Mouse (Mus musculus) limb, embryonic 14.5 days (tissue): ENCODE results near the gene Tbc1d2. TPM values are rescaled to one million over a fixed set of nuclear protein-coding genes. Genes with fewer than 3 reads are reported as not detected.

Experiments used
- ATAC-seq: fragments of 200-750 bp; cut with Nextera tagmentation; 2 replicates; pipeline ENCODE4 v1.8.0; 2017; ENCODE audit warnings: low read depth, moderate number of reproducible peaks, moderate TSS enrichment; ENCODE audit not compliant: low FRiP score
- DNase-seq: peaks from one replicate; pipeline ENCODE4 v3.0.0-alpha.2; 2015; ENCODE audit warnings: low spot score
- H3K27ac ChIP-seq: fragments of 300-500 bp; sonication (generic); replicated peaks from 2 replicates; pipeline ENCODE4 v1.5.1; 2014; ENCODE audit warnings: low read depth, mild to moderate bottlenecking, low read length, moderate library complexity, mixed read lengths
- H3K27me3 ChIP-seq: fragments of 300-500 bp; sonication (generic); 2 replicates; pipeline ENCODE4 v1.6.1; 2014; ENCODE audit warnings: low read length, mixed read lengths; ENCODE audit not compliant: control insufficient read depth, insufficient read depth
- H3K36me3 ChIP-seq: fragments of 300-500 bp; sonication (generic); 2 replicates; pipeline ENCODE4 v1.6.1; 2014; ENCODE audit warnings: mild to moderate bottlenecking, low read length, moderate library complexity, mixed read lengths; ENCODE audit not compliant: control insufficient read depth, insufficient read depth
- H3K4me1 ChIP-seq: fragments of 300-500 bp; sonication (generic); 2 replicates; pipeline ENCODE4 v1.6.1; 2014; ENCODE audit warnings: antibody characterized with exemption, low read length, mixed read lengths; ENCODE audit not compliant: control insufficient read depth, insufficient read depth
- H3K4me2 ChIP-seq: fragments of 300-500 bp; sonication (generic); replicated peaks from 2 replicates; pipeline ENCODE4 v1.6.1; 2014; ENCODE audit warnings: low read depth, mild to moderate bottlenecking, low read length, moderate library complexity; ENCODE audit not compliant: severe bottlenecking
- H3K4me3 ChIP-seq: fragments of 300-500 bp; sonication (generic); replicated peaks from 2 replicates; pipeline ENCODE4 v1.5.1; 2014; ENCODE audit warnings: low read length
- H3K9ac ChIP-seq: fragments of 300-500 bp; sonication (generic); 2 replicates; pipeline ENCODE4 v1.6.1; 2014; ENCODE audit warnings: mild to moderate bottlenecking, low read depth, low read length, moderate library complexity; ENCODE audit not compliant: severe bottlenecking
- H3K9me3 ChIP-seq: fragments of 300-500 bp; sonication (generic); 2 replicates; pipeline ENCODE4 v1.6.1; 2016; ENCODE audit warnings: low read length; ENCODE audit not compliant: control insufficient read depth
- POLR2A ChIP-seq: fragments of 200-500 bp; IDR thresholded peaks from 2 replicates; pipeline ENCODE4 v1.8.0; 2012; ENCODE audit warnings: inconsistent platforms, mild to moderate bottlenecking, moderate library complexity, borderline replicate concordance; ENCODE audit not compliant: insufficient read depth, insufficient read length; ENCODE audit errors: extremely low read depth
- WGBS: fragments of 180-500 bp; shearing (Covaris S2); extraction: QIAGEN DNeasy Blood & Tissue Kit; methylation state at CpG from one replicate; pipeline ENCODE4 v1.1.7; 2014; 5-methylcytosine and 5-hydroxymethylcytosine counted together
- polyA plus RNA-seq, 2 experiments: library from polyadenylated mRNA; depleted of rRNA in 1 of 2; stranded (reverse) in 1 of 2; unstranded in 1 of 2; fragments of >200 nt; fragmentation: Nextera tagmentation in 1 of 2; extraction: Ambion mirVana in 1 of 2; gene quantifications; 2 replicates each; pipeline versions ENCODE4 v1.2.1 to v1.2.3; 2012 to 2014

Tbc1d2 gene
- polyA plus RNA-seq, 2 experiments: 1.5 to 2.1 TPM

DNA sequence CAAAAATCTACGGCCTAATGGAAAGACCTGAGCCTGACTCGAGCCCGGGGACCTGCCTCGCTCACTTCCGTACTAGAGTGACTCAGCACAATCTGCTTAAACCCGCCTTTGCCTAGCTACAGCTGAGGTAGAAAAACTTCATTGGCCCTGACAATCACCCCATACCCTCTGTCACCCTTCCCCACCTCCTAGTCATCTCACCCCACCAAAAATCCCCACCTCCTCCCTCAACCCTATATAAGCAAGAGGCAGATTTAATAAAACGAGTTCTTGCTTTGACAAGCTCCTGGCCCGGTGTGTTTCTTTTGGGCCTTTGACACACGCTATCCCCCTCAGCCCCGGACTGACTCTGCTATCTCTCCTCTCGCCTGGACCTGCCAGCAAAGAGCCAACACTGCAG is 18.6 kb upstream of the Tbc1d2 start:
- WGBS: 70% methylated on average over 11 of the region's 11 CpGs
- H3K4me3 ChIP-seq: no peak overlapping the region

GRCm38 (mm10) chr4:46666420-46666819 is 16.4 kb upstream of the Tbc1d2 start:
- H3K4me3 ChIP-seq: no peak overlapping the region
- no peak for TF ChIP-seq POLR2A
- no peak overlapping the region for H3K4me2 ChIP-seq
- no peaks in the 10 kb centered on the region for H3K27me3 ChIP-seq
- ATAC-seq (no peak), DNase-seq (no peak)
- H3K9ac ChIP-seq: no peak overlapping the region
- H3K27ac ChIP-seq: no peak overlapping the region
- no peaks in the 10 kb centered on the region for H3K36me3 ChIP-seq
- peaks cover 9% of the 10 kb centered on the region for H3K4me1 ChIP-seq
- 68% methylated on average over 5 of the region's 5 CpGs for WGBS
- no peaks in the 10 kb centered on the region for H3K9me3 ChIP-seq

More for the DNA sequence above, 18.6 kb upstream of the Tbc1d2 start:
- Histone ChIP-seq H3K4me2 (no peak overlapping the region), H3K9ac (no peak overlapping the region), H3K4me1 (peaks cover 7% of the 10 kb centered on the region), H3K27me3 (no peaks in the 10 kb centered on the region), H3K36me3 (no peaks in the 10 kb centered on the region), H3K9me3 (no peaks in the 10 kb centered on the region), H3K27ac (no peak overlapping the region)
- ATAC-seq (no peak), DNase-seq (no peak)
- no peak for TF ChIP-seq POLR2A

- H3K36me3 ChIP-seq: no peaks in the 10 kb centered on the region
- WGBS: 1% methylated on average over 5 of the region's 8 CpGs
- ATAC-seq: no peak
- no peaks in the 10 kb centered on the region for H3K9me3 ChIP-seq
- peak; percentile 17 for DNase-seq
- no peak overlapping the region for H3K27ac ChIP-seq
- peak overlapping the region; percentile 74; the same call in 1 of the 2 replicates for H3K4me2 ChIP-seq
- H3K9ac ChIP-seq: no peak overlapping the region
- no peak overlapping the region for H3K4me3 ChIP-seq
- peaks cover 9% of the 10 kb centered on the region for H3K4me1 ChIP-seq
- no peaks in the 10 kb centered on the region for H3K27me3 ChIP-seq
- no peak for TF ChIP-seq POLR2A
These were observed 15.4 kb upstream of the Tbc1d2 start for GRCm38 (mm10) chr4:46665371-46665774.

- no peaks in the 10 kb centered on the region for H3K27me3 ChIP-seq
- H3K9me3 ChIP-seq: no peaks in the 10 kb centered on the region
- WGBS: 2% methylated on average over 32 of the region's 34 CpGs
- H3K9ac ChIP-seq: peak overlapping the region; percentile 63
- H3K4me3 ChIP-seq: peak overlapping the region; percentile 40
- TF ChIP-seq POLR2A: 0 out of 2 replicates have a peak, but pooled peaks have one; percentile 56
- H3K4me1 ChIP-seq: peaks cover 9% of the 10 kb centered on the region
- peak overlapping the region; percentile 74 for H3K4me2 ChIP-seq
- H3K27ac ChIP-seq: peak overlapping the region; percentile 77
- peak; percentile 89 for ATAC-seq
- DNase-seq: peak; percentile 65
- no peaks in the 10 kb centered on the region for H3K36me3 ChIP-seq
These were observed 14.4 kb upstream of the Tbc1d2 start for GRCm38 (mm10) chr4:46664123-46665009.

GRCm38 (mm10) chr4:46661433-46661832 is 11.4 kb upstream of the Tbc1d2 start:
- WGBS: 79% methylated on average over 9 of the region's 9 CpGs
- no peak for TF ChIP-seq POLR2A
- no peak overlapping the region for H3K4me3 ChIP-seq
- no peak overlapping the region for H3K4me2 ChIP-seq
- no peak overlapping the region for H3K9ac ChIP-seq
- no peak for DNase-seq
- no peaks in the 10 kb centered on the region for H3K27me3 ChIP-seq
- H3K4me1 ChIP-seq: peaks cover 9% of the 10 kb centered on the region
- no peaks in the 10 kb centered on the region for H3K36me3 ChIP-seq
- ATAC-seq: no peak
- H3K27ac ChIP-seq: no peak overlapping the region
- H3K9me3 ChIP-seq: no peaks in the 10 kb centered on the region
